In genomic region chr11:101131187-101131586, GRCm38 (mm10) we compare ENCODE assay signal across 9 mouse cellular contexts. TPM values are rescaled to one million over a fixed set of nuclear protein-coding genes. Genes with fewer than 3 reads are reported as not detected.
DNase-seq lines count a peak whose midpoint lies in the region.
"Had no signal": no experiment of that assay in that cellular context is flagged by ENCODE, and none has a peak within 500 bp of the region (broad histone marks: within the 10 kb centered on the region; RNA-seq: fewer than 3 reads in every experiment).

No protein-coding gene starts in this region.

- peak; percentile 55 for DNase-seq in cerebellum, adult 11 months
- no peak for DNase-seq in cerebellum, postnatal 4 days (ENCODE audit: low spot score in 2 of 2)
- peak; percentile 50 for DNase-seq in layer of hippocampus, adult 9-11 months
- no peak for DNase-seq in layer of hippocampus, postnatal 10 days (ENCODE audit: low spot score in 2 of 2)
- peak; percentile 39 for DNase-seq in c-Kit-positive CD71-positive TER-119-positive erythroid progenitor cells, embryonic 14.5 days (ENCODE audit: low spot score)
- DNase-seq in cerebellum, postnatal 36 days: peak; percentile 60
- DNase-seq in embryo, embryonic 10 days (ENCODE audit: low spot score): no peak
- DNase-seq in ovary, postnatal 14 days (ENCODE audit: low spot score): no peak
- DNase-seq: heart, adult 18-20 months had no signal

RNA-seq across cellular contexts. Expression of gene Tubg1, which starts 11.4 kb away (rescaled TPM):
- total RNA-seq in layer of hippocampus, postnatal 10 days (2021): 10 to 100 TPM; 43.1 to 47.3 TPM

RNA-seq across cellular contexts. Expression of gene Retreg3, which starts 11.5 kb away (rescaled TPM):
- total RNA-seq in layer of hippocampus, postnatal 10 days (2021): 10 to 100 TPM; 51.5 to 58.8 TPM

RNA-seq across cellular contexts. Expression of gene Tubg2, which starts 24.5 kb away (rescaled TPM):
- total RNA-seq in layer of hippocampus, postnatal 10 days (2021): 10 to 100 TPM; 31.7 to 41.4 TPM

RNA-seq across cellular contexts. Expression of gene Psmc3ip, which starts 36.0 kb away (rescaled TPM):
- total RNA-seq in layer of hippocampus, postnatal 10 days (2021): 1 to 10 TPM; 5.8 to 7.0 TPM

RNA-seq across cellular contexts. Expression of gene Cntnap1, which starts 39.1 kb away (rescaled TPM):
- 10 to 100 TPM; 59.0 to 61.4 TPM for total RNA-seq in layer of hippocampus, postnatal 10 days (2021)

Comparison
In these comparisons a context has a peak if more than half of its experiments do, and no peak if none do; other contexts are left out.
1. DNase-seq: peak in cerebellum, adult 11 months (single experiment), layer of hippocampus, adult 9-11 months (single experiment), c-Kit-positive CD71-positive TER-119-positive erythroid progenitor cells, embryonic 14.5 days (single experiment) and cerebellum, postnatal 36 days (2 of 2); none in cerebellum, postnatal 4 days (0 of 2), layer of hippocampus, postnatal 10 days (0 of 2), embryo, embryonic 10 days (single experiment) and ovary, postnatal 14 days (single experiment).